Mouse (Mus musculus): ENCODE measurements around the gene Cd63.

DNA sequence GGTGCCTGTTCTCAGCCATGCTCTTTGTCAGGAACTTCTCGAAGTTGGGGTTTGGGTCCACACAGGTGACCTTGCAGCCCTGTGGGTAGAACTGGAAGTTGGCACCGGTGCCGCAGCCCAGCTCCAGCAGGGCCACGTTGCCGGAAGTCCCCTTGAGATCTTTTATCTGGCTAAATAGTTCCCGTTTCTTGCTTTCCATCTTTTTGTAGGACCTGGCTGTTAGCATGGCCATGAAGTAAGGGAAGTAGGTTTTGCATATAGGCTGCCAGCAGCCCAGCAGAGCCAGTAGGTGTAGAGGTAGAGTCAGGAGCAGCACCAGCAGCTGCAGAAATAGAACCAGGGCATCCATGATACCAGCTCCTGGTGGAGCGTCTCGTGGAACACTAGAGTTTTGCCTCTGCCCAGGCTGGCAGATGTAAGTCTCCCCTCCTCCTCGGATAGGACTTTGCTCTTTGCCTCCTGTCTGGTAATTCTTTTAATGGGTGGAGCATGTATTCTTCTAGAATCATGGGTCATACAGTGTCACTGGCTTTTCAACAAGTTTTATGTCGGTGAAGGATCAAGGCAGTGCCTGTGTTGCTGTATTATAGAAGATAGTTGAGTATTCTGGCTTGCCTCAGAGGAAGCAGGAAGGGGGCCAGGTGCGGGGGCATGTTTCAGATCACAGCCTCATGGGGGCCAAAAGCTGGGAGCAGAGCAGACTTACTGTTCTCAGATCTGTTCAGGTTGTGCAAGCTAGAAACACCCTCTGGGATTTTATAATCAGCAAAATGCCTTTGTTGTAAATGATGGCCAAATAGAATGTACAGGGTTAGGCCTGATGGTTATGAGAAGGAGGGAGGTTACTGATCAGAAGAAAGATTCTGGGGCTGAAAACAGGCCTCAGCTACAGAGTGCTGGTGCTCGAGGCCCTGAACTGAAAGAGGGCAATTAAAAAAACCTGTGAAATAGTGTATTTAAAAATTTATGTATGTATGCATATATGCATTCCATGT, 60.1 kb downstream of the Cd63 start, which contains the start of gene Mettl7b:
- no peak for TF ChIP-seq CTCF (conservative IDR thresholded peaks at IDR 0.05 in 1 of 2, IDR thresholded peaks at IDR 0.05 in 1 of 2; ENCODE audit: low read depth in 2 of 2, low read length in 2 of 2)
- no peak for TF ChIP-seq POLR2A (IDR thresholded peaks at IDR 0.05; ENCODE audit: low read depth, low read length)
- no peak for TF ChIP-seq EP300 (IDR thresholded peaks at IDR 0.05; ENCODE audit: low read length)
